Mouse (Mus musculus): Measurements from ENCODE around the gene Styxl1. TPM values are rescaled to one million over a fixed set of nuclear protein-coding genes. Genes with fewer than 3 reads are reported as not detected.

Styxl1 gene
- polyA plus RNA-seq, 1 experiment: 1.4 TPM

DNA sequence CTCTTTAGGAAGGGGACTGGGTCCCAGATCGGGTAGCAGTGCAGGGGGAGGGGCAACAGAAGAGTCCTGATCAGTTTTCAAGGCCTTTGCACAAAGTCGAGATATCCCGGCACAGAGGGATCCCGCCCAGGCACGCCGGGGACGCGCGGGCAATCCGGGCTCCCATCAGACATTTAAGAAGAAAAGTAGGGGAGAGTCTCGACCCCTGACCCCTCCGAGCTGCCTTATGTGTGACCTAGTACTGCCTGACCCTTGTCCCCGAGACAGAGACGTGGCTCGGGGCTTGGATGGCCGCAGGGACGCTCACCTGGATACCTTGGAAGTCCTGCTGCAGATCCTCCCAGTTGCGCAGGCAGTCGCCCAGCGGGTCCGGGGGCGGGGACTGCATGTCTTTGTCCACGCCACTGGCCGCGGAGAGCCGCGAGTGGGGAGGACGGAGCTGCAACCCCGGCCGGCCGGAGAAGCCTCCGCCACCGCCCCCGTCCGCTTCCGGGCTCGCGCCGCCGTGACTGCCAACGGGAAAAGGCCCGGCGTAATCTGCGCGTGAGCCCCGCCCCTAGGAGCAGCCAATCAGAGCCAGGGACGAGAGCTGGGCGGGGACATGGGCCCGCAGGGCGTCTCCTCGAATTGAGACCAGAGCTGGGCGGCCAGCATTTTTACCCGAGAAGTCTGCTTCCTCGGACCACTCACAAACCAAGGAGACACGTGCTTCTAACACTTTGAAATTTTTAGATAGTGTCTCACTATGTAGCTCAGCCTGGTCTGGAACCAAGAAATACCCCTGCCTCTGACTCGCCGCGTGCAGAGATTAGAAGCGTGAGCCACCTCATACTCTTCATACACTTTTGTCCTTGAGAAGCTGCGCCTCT is 34.2 kb downstream of the Styxl1 start, which contains the start of gene Tmem120a:
Gene Tmem120a (minus strand): TSS at position 708 of the 869 bp plus-strand sequence.
- Histone ChIP-seq H3K4me3 (replicated peaks; ENCODE audit: extremely low read depth, low read depth, low read length) (peak within 1 kb of the TSS; percentile 64), H3K4me1 (ENCODE audit: control insufficient read depth, insufficient read depth, low read length) (peaks cover 8% of the 10 kb centered on the region)
- TF ChIP-seq POLR2A (IDR thresholded peaks at IDR 0.05; ENCODE audit: borderline replicate concordance, extremely low read depth, low read depth, low read length): peak; percentile 49; the same call in 1 of the 2 replicates
- no peak for TF ChIP-seq CTCF (IDR thresholded peaks at IDR 0.05; ENCODE audit: insufficient read depth, low read length)
- under 1% methylated on average over 60 of the region's 60 CpGs for WGBS
- peak; percentile 93 for DNase-seq

DNA sequence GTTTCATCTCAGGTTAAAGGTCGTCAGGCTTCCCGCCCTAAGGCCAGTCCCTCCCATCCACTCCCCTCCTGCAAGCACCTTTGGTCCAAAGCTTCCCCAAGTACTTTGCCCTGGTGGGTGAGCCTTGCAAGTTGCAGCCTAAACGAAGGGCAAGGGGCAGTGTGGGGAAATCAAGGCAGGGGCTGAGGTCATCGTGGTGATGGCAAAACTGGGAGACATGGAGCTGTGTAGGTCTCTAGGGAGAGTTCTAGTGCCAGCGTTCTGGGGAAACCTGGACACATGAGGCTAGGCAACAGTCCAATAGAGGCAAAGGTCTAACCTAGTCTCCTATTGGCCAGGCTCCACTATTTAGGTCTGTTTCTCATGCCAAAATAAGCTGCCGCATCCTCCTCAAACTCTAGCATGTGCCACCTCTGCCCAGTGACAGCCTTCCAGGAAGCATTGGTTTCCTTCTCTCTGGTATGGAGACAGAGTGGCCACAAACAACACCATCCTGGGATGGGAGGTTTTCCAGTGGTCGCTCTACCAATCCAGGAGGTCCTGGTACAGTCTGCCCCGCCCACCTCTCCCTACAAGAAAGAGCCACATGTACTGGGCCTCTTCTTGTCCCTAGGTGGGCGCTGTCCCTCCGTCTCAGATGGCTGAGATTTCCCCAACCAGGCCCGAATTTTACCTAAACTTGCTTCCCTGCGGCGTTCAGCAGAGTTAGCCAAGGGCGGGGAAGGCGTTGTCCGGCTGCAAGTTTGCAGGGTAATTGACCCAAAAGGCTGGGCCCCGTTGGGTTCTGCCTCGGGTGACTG is 35.0 kb downstream of the Styxl1 start:
- no peak for DNase-seq
- TF ChIP-seq POLR2A (IDR thresholded peaks at IDR 0.05; ENCODE audit: borderline replicate concordance, extremely low read depth, low read depth, low read length): 0 out of 2 replicates have a peak, but pooled peaks have one; percentile 18
- no peak for TF ChIP-seq CTCF (IDR thresholded peaks at IDR 0.05; ENCODE audit: insufficient read depth, low read length)
- WGBS: 22% methylated on average over 18 of the region's 18 CpGs
- H3K4me3 ChIP-seq (replicated peaks; ENCODE audit: extremely low read depth, low read depth, low read length): peak overlapping the region; percentile 64
- H3K4me1 ChIP-seq (ENCODE audit: control insufficient read depth, insufficient read depth, low read length): peaks cover 8% of the 10 kb centered on the region

DNA sequence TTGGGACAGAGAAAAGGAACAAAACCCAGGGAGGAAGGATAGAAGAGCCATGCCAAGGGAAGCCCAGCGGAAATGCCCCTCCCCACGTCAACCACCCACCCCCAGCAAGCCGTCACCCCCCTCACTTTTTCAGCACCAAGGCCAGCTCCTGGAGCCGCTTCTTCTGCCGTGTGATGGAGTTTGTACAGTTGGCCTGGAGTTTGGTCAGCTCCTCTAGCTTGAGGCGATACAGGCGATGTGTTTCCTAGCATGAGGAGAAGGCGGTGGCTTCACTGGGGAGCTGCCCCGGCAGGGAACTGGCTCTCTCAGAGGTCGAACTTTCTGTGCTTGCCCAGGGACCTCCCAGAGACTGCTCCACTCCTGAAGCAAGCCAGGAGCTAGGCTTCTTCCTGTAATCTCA is 36.0 kb downstream of the Styxl1 start:
- no peak for TF ChIP-seq CTCF (IDR thresholded peaks at IDR 0.05; ENCODE audit: insufficient read depth, low read length)
- no peak for TF ChIP-seq POLR2A (IDR thresholded peaks at IDR 0.05; ENCODE audit: borderline replicate concordance, extremely low read depth, low read depth, low read length)
- no peak for DNase-seq
- 57% methylated on average over 10 of the region's 10 CpGs for WGBS
- Histone ChIP-seq H3K4me1 (ENCODE audit: control insufficient read depth, insufficient read depth, low read length) (peaks cover 8% of the 10 kb centered on the region), H3K4me3 (replicated peaks; ENCODE audit: extremely low read depth, low read depth, low read length) (no peak overlapping the region)

DNA sequence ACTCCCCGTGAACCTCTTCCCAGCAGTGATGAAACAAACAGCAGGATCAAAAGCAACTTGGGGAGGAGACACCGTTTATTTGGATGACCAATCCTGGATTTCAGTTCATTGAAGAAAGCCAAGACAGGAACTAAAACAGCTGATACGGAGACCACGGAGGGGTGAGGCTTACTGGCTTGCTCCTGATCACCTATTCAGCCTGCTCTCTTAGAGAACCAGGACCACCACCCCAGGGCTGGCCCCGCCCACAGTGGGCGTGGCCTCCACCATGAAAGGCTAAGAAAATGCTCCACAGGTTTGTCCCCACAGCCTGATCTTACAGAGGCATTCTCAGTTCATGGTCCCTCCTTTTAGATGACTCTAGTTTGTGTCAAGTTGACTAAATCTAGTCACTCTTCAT is 39.9 kb downstream of the Styxl1 start:
- Histone ChIP-seq H3K4me1 (ENCODE audit: control insufficient read depth, insufficient read depth, low read length) (peaks cover 4% of the 10 kb centered on the region), H3K4me3 (replicated peaks; ENCODE audit: extremely low read depth, low read depth, low read length) (no peak overlapping the region)
- DNase-seq: no peak
- TF ChIP-seq POLR2A (IDR thresholded peaks at IDR 0.05; ENCODE audit: borderline replicate concordance, extremely low read depth, low read depth, low read length) (no peak), CTCF (IDR thresholded peaks at IDR 0.05; ENCODE audit: insufficient read depth, low read length) (no peak)
- 34% methylated on average over 6 of the region's 6 CpGs for WGBS

DNA sequence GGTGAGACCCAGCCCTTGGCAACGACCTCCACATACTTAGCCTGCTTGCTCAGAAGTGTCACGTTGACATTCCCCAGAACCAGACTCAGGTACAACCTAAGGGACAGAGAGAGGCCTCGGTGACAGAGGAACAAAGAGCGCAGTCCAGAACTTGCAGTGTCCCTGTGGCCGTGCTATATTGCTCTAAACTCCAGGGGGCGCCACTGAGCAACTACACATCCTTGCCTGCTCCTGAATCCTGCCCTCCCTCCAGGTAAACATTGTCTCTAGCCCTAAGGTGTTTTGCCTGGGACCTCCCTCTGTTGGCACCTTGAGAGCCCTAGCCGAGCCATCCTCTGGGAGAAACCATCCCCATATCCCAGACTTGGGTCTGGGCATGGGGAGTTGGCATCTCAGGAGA is 41.0 kb downstream of the Styxl1 start:
- Histone ChIP-seq H3K4me3 (replicated peaks; ENCODE audit: extremely low read depth, low read depth, low read length) (no peak overlapping the region), H3K4me1 (ENCODE audit: control insufficient read depth, insufficient read depth, low read length) (no peaks in the 10 kb centered on the region)
- TF ChIP-seq POLR2A (IDR thresholded peaks at IDR 0.05; ENCODE audit: borderline replicate concordance, extremely low read depth, low read depth, low read length) (no peak), CTCF (IDR thresholded peaks at IDR 0.05; ENCODE audit: insufficient read depth, low read length) (peak; percentile 61)
- WGBS: 82% methylated on average over 7 of the region's 7 CpGs
- no peak for DNase-seq

DNA sequence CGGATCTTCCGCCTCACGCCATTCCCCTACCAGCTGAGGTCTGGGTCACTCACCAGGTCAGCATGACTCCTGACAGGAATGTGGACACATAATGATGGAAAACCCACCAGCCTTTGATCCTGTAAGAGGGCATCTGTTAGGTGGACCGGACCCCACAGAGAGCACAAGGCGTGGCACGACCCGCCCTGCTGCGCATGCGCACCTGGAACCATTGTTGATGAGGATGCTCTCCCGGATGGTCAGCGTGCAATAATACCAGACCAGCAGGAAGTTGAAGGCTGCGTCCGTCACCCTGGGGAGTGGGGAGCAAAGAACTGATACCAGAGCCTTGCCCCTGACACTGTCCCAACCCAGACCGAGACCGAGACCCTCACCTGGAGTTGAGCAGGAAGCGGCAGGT is 41.6 kb downstream of the Styxl1 start:
- no peak for TF ChIP-seq CTCF (IDR thresholded peaks at IDR 0.05; ENCODE audit: insufficient read depth, low read length)
- TF ChIP-seq POLR2A (IDR thresholded peaks at IDR 0.05; ENCODE audit: borderline replicate concordance, extremely low read depth, low read depth, low read length): no peak
- Histone ChIP-seq H3K4me1 (ENCODE audit: control insufficient read depth, insufficient read depth, low read length) (no peaks in the 10 kb centered on the region), H3K4me3 (replicated peaks; ENCODE audit: extremely low read depth, low read depth, low read length) (no peak overlapping the region)
- WGBS: 90% methylated on average over 16 of the region's 16 CpGs
- DNase-seq: no peak

DNA sequence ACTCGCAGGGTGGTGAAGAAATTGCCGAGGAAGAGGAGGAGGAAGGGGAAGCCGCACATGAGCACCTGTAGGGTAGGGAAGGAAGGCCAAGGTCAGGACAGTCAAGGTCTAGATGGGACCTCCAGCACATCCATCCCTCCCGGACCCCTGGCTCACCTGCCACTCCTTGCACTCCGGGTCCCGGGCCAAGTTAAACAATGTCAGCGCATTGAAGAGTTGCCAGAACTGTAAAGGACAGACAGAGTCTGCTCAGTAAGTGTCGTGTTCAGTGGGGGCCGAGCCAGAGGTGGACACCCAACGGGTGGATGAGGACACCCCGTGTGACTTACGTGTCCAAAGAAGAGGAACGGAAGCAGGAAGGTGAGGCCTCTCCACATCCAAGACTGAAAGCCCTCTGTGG is 42.4 kb downstream of the Styxl1 start:
- WGBS: 69% methylated on average over 13 of the region's 13 CpGs
- DNase-seq: no peak

DNA sequence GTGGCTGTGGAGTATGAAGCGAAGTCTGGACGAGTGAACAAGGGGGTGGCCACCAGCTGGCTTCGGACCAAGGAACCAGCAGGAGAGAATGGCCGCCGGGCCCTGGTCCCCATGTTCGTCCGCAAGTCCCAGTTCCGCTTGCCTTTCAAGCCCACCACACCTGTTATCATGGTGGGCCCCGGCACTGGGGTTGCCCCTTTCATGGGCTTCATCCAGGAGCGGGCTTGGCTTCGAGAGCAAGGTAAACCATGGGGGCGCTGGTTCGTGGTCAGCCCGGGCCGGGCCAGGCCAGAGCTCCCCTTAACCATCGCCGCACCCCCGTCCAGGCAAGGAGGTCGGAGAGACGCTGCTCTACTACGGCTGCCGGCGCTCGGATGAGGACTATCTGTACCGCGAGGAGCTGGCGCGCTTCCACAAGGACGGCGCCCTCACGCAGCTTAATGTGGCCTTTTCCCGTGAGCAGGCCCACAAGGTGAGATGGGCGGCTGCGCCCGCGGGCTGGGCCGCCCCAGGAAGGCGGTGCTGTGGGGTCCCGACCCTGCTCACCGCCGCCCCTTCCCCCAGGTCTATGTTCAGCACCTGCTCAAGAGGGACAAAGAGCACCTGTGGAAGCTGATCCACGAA is 44.0 kb downstream of the Styxl1 start:
- no peak for DNase-seq
- 91% methylated on average over 42 of the region's 42 CpGs for WGBS
- Histone ChIP-seq H3K4me3 (replicated peaks; ENCODE audit: extremely low read depth, low read depth, low read length) (no peak overlapping the region), H3K4me1 (ENCODE audit: control insufficient read depth, insufficient read depth, low read length) (no peaks in the 10 kb centered on the region)
- TF ChIP-seq CTCF (IDR thresholded peaks at IDR 0.05; ENCODE audit: insufficient read depth, low read length): no peak
- no peak for TF ChIP-seq POLR2A (IDR thresholded peaks at IDR 0.05; ENCODE audit: borderline replicate concordance, extremely low read depth, low read depth, low read length)

More for the DNA sequence above, 42.4 kb downstream of the Styxl1 start:
- H3K4me1 ChIP-seq (ENCODE audit: control insufficient read depth, insufficient read depth, low read length): no peaks in the 10 kb centered on the region
- H3K4me3 ChIP-seq (replicated peaks; ENCODE audit: extremely low read depth, low read depth, low read length): no peak overlapping the region
- TF ChIP-seq POLR2A (IDR thresholded peaks at IDR 0.05; ENCODE audit: borderline replicate concordance, extremely low read depth, low read depth, low read length): no peak
- TF ChIP-seq CTCF (IDR thresholded peaks at IDR 0.05; ENCODE audit: insufficient read depth, low read length): no peak

DNA sequence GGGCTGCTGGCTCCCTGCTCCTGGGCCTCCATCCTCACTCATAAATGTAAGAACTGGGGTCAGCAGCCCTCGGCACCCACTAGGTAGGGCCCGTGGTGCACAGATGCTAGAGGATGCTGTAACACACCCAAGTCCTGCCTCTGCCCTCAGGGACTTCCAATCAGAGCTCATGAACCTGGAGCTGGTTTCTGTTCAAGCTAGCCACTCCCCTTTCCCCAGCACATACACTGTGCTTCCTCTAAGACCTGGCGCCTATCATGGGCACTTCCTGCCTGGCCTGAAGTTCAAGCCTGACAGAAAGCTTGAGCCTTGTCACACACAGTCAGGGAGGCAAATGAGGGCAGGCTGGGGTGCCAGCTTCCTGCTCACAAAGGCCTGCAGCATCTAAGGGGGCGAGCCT is 45.1 kb downstream of the Styxl1 start:
- 68% methylated on average over 4 of the region's 4 CpGs for WGBS
- H3K4me3 ChIP-seq (replicated peaks; ENCODE audit: extremely low read depth, low read depth, low read length): no peak overlapping the region
- DNase-seq: no peak
- H3K4me1 ChIP-seq (ENCODE audit: control insufficient read depth, insufficient read depth, low read length): no peaks in the 10 kb centered on the region
- no peak for TF ChIP-seq CTCF (IDR thresholded peaks at IDR 0.05; ENCODE audit: insufficient read depth, low read length)
- TF ChIP-seq POLR2A (IDR thresholded peaks at IDR 0.05; ENCODE audit: borderline replicate concordance, extremely low read depth, low read depth, low read length): no peak

All from lung, adult 2 months (tissue).